Mouse (Mus musculus): ENCODE measurements around the gene Lysmd1. TPM values are rescaled to one million over a fixed set of nuclear protein-coding genes. Genes with fewer than 3 reads are reported as not detected.

The Lysmd1 gene
- polyA plus RNA-seq, 1 experiment, result 7.0 TPM

DNA sequence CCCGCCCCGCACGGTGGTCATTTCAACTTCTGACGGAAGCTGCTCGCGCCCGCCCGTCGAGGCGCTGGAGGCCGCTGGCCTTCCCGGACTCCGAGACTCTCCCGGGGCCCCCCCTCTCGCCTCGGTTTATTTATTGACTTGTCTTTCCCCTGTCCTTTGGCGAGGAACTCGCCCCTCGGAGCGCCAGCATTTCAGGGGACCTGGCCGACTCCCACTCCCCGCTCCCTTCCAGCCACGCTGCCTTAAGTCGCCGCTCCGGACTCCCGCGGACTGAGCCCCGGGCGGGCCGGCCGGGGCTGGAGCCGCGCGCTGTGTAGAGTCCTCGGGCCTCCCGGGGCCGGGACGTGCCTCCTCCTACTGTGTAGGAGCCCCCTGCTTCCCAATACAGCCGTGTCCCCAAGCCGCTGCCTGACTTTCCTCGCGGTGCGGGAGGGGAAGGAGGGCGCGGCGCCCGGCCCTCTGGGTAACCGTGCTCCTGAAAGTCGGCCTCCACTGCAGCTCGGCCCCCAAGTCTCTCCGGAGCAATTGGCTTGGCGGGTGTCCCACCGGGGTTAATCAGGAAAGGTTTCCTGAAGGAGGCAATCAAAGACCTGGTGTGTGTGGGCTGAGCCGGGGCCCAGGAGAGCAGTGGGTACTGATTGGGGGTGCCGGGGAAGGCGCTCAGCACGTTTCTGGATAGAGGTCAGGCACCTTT lies 39.5 kb downstream of the Lysmd1 start:
- no peak overlapping the region for H3ac ChIP-seq (ENCODE audit: control insufficient read depth, insufficient read length)
- TF ChIP-seq TCF12 (IDR thresholded peaks at IDR 0.05; ENCODE audit: insufficient read depth, poor library complexity, severe bottlenecking) (no peak), E2F4 (IDR thresholded peaks at IDR 0.05; ENCODE audit: insufficient read depth) (no peak), MYOD1 (IDR thresholded peaks at IDR 0.05; ENCODE audit: control insufficient read depth in 1 of 3, insufficient read length in 2 of 3, low read depth in 2 of 3) (no peak)
- no peak overlapping the region for H3K4me3 ChIP-seq
- H3K27me3 ChIP-seq (ENCODE audit: control insufficient read depth, insufficient read depth, insufficient read length), result no peaks in the 10 kb centered on the region
- H3K4me2 ChIP-seq (ENCODE audit: low read depth), result no peak overlapping the region
- no peaks in the 10 kb centered on the region for H3K79me2 ChIP-seq (ENCODE audit: control insufficient read depth, insufficient read depth)
- H3K36me3 ChIP-seq (ENCODE audit: control insufficient read depth, insufficient read depth), result no peaks in the 10 kb centered on the region

DNA sequence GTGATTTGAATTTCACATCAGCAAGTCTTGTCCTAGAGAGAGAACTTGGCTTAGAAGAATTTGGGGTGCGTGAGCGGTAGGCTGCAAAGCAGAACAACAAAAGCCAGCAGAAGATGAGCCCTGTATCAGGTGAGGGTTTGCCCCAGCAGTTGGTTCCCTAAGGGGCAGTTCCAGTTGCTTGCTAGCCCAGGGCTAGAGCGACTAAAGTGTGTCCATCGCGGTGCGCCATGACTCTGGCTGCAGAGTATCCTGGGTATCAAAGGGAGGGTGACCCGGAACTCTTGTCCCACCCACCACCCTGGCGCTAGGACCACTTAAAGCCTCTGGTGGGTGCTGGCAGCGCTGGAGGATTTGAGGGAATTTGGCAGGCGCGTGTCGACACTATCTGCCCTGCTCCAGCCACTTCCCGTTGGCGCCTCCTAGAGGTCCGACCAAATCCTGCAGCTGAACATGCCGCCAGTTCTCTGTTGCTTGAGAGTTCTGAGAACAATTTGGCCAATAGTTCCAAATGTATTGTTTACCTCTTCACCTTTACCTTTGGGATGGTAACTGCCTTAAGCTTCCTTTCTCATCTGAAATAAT lies 40.2 kb downstream of the Lysmd1 start:
- Histone ChIP-seq H3ac (ENCODE audit: control insufficient read depth, insufficient read length) (no peak overlapping the region), H3K36me3 (ENCODE audit: control insufficient read depth, insufficient read depth) (no peaks in the 10 kb centered on the region), H3K27me3 (ENCODE audit: control insufficient read depth, insufficient read depth, insufficient read length) (no peaks in the 10 kb centered on the region), H3K4me2 (ENCODE audit: low read depth) (no peak overlapping the region), H3K79me2 (ENCODE audit: control insufficient read depth, insufficient read depth) (no peaks in the 10 kb centered on the region), H3K4me3 (no peak overlapping the region)
- TF ChIP-seq E2F4 (IDR thresholded peaks at IDR 0.05; ENCODE audit: insufficient read depth) (no peak), CEBPB (IDR thresholded peaks at IDR 0.05; ENCODE audit: insufficient read depth, poor library complexity, severe bottlenecking) (no peak), TCF3 (IDR thresholded peaks at IDR 0.05; ENCODE audit: insufficient read length, low read depth) (no peak), MAX (IDR thresholded peaks at IDR 0.05; ENCODE audit: low read depth) (no peak), SRF (IDR thresholded peaks at IDR 0.05; ENCODE audit: control insufficient read depth, insufficient read length, low read depth) (no peak), POLR2AphosphoS2 (IDR thresholded peaks at IDR 0.05; ENCODE audit: insufficient read length, low read depth) (no peak), MYOD1 (IDR thresholded peaks at IDR 0.05; ENCODE audit: control insufficient read depth in 1 of 3, insufficient read length in 2 of 3, low read depth in 2 of 3) (no peak), REST (IDR thresholded peaks at IDR 0.05; ENCODE audit: insufficient read depth, insufficient read length) (no peak), USF1 (IDR thresholded peaks at IDR 0.05; ENCODE audit: low read depth) (no peak), MYOG (IDR thresholded peaks at IDR 0.05; ENCODE audit: control insufficient read depth in 1 of 3, insufficient read depth in 1 of 3, insufficient read length in 2 of 3, low read depth in 2 of 3) (no peak), TCF12 (IDR thresholded peaks at IDR 0.05; ENCODE audit: insufficient read depth, poor library complexity, severe bottlenecking) (no peak), POLR2A (IDR thresholded peaks at IDR 0.05; ENCODE audit: insufficient read length, low read depth) (no peak)

DNA sequence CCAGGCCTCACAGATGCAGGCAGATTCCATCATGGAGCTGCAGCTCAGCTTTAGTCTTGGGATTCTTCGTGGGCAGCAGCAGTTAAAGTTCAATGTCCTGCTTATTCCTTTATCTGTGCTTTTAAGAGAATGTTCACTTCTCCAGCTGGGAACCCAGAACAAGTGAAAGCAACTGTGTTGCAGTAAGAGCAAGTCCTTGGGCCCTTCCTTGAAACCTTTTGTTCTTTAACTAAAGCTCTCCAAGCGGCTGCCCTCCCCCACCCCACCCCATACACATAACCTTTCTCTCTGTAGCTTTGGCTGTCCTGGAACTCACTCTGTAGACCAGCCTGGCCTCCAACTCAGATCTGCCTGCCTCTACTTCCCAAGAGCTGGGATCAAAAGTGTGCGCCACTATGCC lies 42.6 kb downstream of the Lysmd1 start:
- no peak overlapping the region for H3K4me3 ChIP-seq
- no peaks in the 10 kb centered on the region for H3K79me2 ChIP-seq (ENCODE audit: control insufficient read depth, insufficient read depth)
- no peaks in the 10 kb centered on the region for H3K36me3 ChIP-seq (ENCODE audit: control insufficient read depth, insufficient read depth)
- no peaks in the 10 kb centered on the region for H3K27me3 ChIP-seq (ENCODE audit: control insufficient read depth, insufficient read depth, insufficient read length)
- H3K4me2 ChIP-seq (ENCODE audit: low read depth), result no peak overlapping the region
- H3ac ChIP-seq (ENCODE audit: control insufficient read depth, insufficient read length), result no peak overlapping the region
- TF ChIP-seq TCF12 (IDR thresholded peaks at IDR 0.05; ENCODE audit: insufficient read depth, poor library complexity, severe bottlenecking) (no peak), MYOG (IDR thresholded peaks at IDR 0.05; ENCODE audit: control insufficient read depth in 1 of 3, insufficient read depth in 1 of 3, insufficient read length in 2 of 3, low read depth in 2 of 3) (no peak), E2F4 (IDR thresholded peaks at IDR 0.05; ENCODE audit: insufficient read depth) (no peak), MYOD1 (IDR thresholded peaks at IDR 0.05; ENCODE audit: control insufficient read depth in 1 of 3, insufficient read length in 2 of 3, low read depth in 2 of 3) (no peak), TCF3 (IDR thresholded peaks at IDR 0.05; ENCODE audit: insufficient read length, low read depth) (no peak), REST (IDR thresholded peaks at IDR 0.05; ENCODE audit: insufficient read depth, insufficient read length) (no peak), SRF (IDR thresholded peaks at IDR 0.05; ENCODE audit: control insufficient read depth, insufficient read length, low read depth) (no peak), CEBPB (IDR thresholded peaks at IDR 0.05; ENCODE audit: insufficient read depth, poor library complexity, severe bottlenecking) (no peak), USF1 (IDR thresholded peaks at IDR 0.05; ENCODE audit: low read depth) (no peak), MAX (IDR thresholded peaks at IDR 0.05; ENCODE audit: low read depth) (no peak), POLR2AphosphoS2 (IDR thresholded peaks at IDR 0.05; ENCODE audit: insufficient read length, low read depth) (no peak), POLR2A (IDR thresholded peaks at IDR 0.05; ENCODE audit: insufficient read length, low read depth) (no peak)

- H3K4me2 ChIP-seq (ENCODE audit: low read depth), result peak overlapping the region; percentile 22
- no peak overlapping the region for H3ac ChIP-seq (ENCODE audit: control insufficient read depth, insufficient read length)
- no peaks in the 10 kb centered on the region for H3K27me3 ChIP-seq (ENCODE audit: control insufficient read depth, insufficient read depth, insufficient read length)
- no peaks in the 10 kb centered on the region for H3K79me2 ChIP-seq (ENCODE audit: control insufficient read depth, insufficient read depth)
- peaks cover 6% of the 10 kb centered on the region for H3K36me3 ChIP-seq (ENCODE audit: control insufficient read depth, insufficient read depth)
- TF ChIP-seq POLR2A (IDR thresholded peaks at IDR 0.05; ENCODE audit: insufficient read length, low read depth) (no peak), MYOD1 (IDR thresholded peaks at IDR 0.05; ENCODE audit: control insufficient read depth in 1 of 3, insufficient read length in 2 of 3, low read depth in 2 of 3) (peak in 1 of 3 experiments; percentile 6)
- no peak overlapping the region for H3K4me3 ChIP-seq
These were observed 43.7 kb downstream of the Lysmd1 start for GRCm38 (mm10) chr3:95177583-95177982.

DNA sequence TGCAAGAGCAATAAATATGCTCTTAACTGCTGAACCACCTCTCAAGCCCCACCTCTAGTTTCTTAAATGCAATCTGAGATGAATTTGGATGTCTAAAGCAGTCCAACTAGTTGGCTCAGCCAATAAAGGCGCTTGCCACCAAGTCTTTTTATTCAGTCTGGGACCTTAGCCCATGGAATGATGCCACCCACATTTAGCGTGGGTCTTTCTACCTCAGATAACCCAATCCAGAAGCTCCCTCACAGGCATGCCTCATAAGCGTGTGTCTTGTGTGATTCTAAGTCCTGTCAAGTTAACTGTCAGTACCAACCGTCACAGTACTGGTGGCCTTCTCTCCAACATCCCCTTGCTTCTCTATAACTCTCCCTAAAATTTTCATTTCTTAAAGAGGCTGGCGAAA lies 45.1 kb downstream of the Lysmd1 start:
- TF ChIP-seq REST (IDR thresholded peaks at IDR 0.05; ENCODE audit: insufficient read depth, insufficient read length) (no peak), TCF12 (IDR thresholded peaks at IDR 0.05; ENCODE audit: insufficient read depth, poor library complexity, severe bottlenecking) (no peak), SRF (IDR thresholded peaks at IDR 0.05; ENCODE audit: control insufficient read depth, insufficient read length, low read depth) (no peak), CEBPB (IDR thresholded peaks at IDR 0.05; ENCODE audit: insufficient read depth, poor library complexity, severe bottlenecking) (no peak), MYOG (IDR thresholded peaks at IDR 0.05; ENCODE audit: control insufficient read depth in 1 of 3, insufficient read depth in 1 of 3, insufficient read length in 2 of 3, low read depth in 2 of 3) (no peak), MAX (IDR thresholded peaks at IDR 0.05; ENCODE audit: low read depth) (no peak), USF1 (IDR thresholded peaks at IDR 0.05; ENCODE audit: low read depth) (no peak), E2F4 (IDR thresholded peaks at IDR 0.05; ENCODE audit: insufficient read depth) (no peak), MYOD1 (IDR thresholded peaks at IDR 0.05; ENCODE audit: control insufficient read depth in 1 of 3, insufficient read length in 2 of 3, low read depth in 2 of 3) (no peak), TCF3 (IDR thresholded peaks at IDR 0.05; ENCODE audit: insufficient read length, low read depth) (no peak), POLR2AphosphoS2 (IDR thresholded peaks at IDR 0.05; ENCODE audit: insufficient read length, low read depth) (no peak), POLR2A (IDR thresholded peaks at IDR 0.05; ENCODE audit: insufficient read length, low read depth) (no peak)
- no peak overlapping the region for H3K4me3 ChIP-seq

More for the DNA sequence above, 45.1 kb downstream of the Lysmd1 start:
- Histone ChIP-seq H3ac (ENCODE audit: control insufficient read depth, insufficient read length) (no peak overlapping the region), H3K36me3 (ENCODE audit: control insufficient read depth, insufficient read depth) (peaks cover 6% of the 10 kb centered on the region), H3K79me2 (ENCODE audit: control insufficient read depth, insufficient read depth) (no peaks in the 10 kb centered on the region), H3K4me2 (ENCODE audit: low read depth) (no peak overlapping the region), H3K27me3 (ENCODE audit: control insufficient read depth, insufficient read depth, insufficient read length) (no peaks in the 10 kb centered on the region)
